Mouse (Mus musculus) MEL (cell line): Measurements from ENCODE around the gene Tmeff2. TPM values are rescaled to one million over a fixed set of nuclear protein-coding genes. Genes with fewer than 3 reads are reported as not detected.

Experiments
- DNase-seq: peaks from one replicate; pipeline ENCODE4 v3.0.0; 2011; ENCODE audit warnings: low read depth, low spot score
- H3K27ac ChIP-seq: 2 replicates; pipeline ENCODE4 v1.5.1; 2012; ENCODE audit warnings: low read depth, mild to moderate bottlenecking, control low read depth, low read length, moderate library complexity; ENCODE audit not compliant: control insufficient read depth
- H3K27me3 ChIP-seq, 2 experiments: fragments of 150-350 bp in 1 of 2; sonication (generic) in 1 of 2; 2 replicates each; pipeline ENCODE4 v1.6.1; 2012; ENCODE audit warnings: low read length in 2 of 2, mild to moderate bottlenecking in 2 of 2, improper control_type of control experiment in 1 of 2, moderate library complexity in 1 of 2; ENCODE audit not compliant: insufficient read depth in 2 of 2, control insufficient read depth in 1 of 2
- H3K36me3 ChIP-seq, 2 experiments: 2 replicates each; pipeline ENCODE4 v1.6.1; 2012 to 2014; ENCODE audit warnings: low read length in 2 of 2, improper control_type of control experiment in 1 of 2, inconsistent platforms in 1 of 2, mild to moderate bottlenecking in 1 of 2; ENCODE audit not compliant: insufficient read depth in 2 of 2, control insufficient read depth in 1 of 2
- H3K4me1 ChIP-seq, 2 experiments: fragments of 150-350 bp in 1 of 2; sonication (generic) in 1 of 2; 2 replicates each; pipeline ENCODE4 v1.6.1; 2012; ENCODE audit warnings: low read length in 2 of 2, improper control_type of control experiment in 1 of 2, mild to moderate bottlenecking in 1 of 2; ENCODE audit not compliant: insufficient read depth in 2 of 2, control insufficient read depth in 1 of 2
- H3K4me3 ChIP-seq, 2 experiments: fragments of 150-350 bp in 1 of 2; sonication (generic) in 1 of 2; 2 replicates each; pipeline ENCODE4 v1.5.1; 2012; ENCODE audit warnings: low read depth in 2 of 2, low read length in 2 of 2, mild to moderate bottlenecking in 2 of 2, moderate library complexity in 2 of 2, control low read depth in 1 of 2, improper control_type of control experiment in 1 of 2; ENCODE audit not compliant: control insufficient read depth in 1 of 2, insufficient read depth in 1 of 2
- H3K79me2 ChIP-seq: 2 replicates; pipeline ENCODE4 v1.6.1; 2012; ENCODE audit warnings: mild to moderate bottlenecking, low read length, moderate library complexity; ENCODE audit not compliant: control insufficient read depth, poor library complexity, insufficient read depth
- H3K9ac ChIP-seq: 2 replicates; pipeline ENCODE4 v1.6.1; 2012; ENCODE audit warnings: low read depth, mild to moderate bottlenecking, control low read depth, low read length, moderate library complexity; ENCODE audit not compliant: control insufficient read depth, poor library complexity, severe bottlenecking
- H3K9me3 ChIP-seq: fragments of 150-350 bp; sonication (generic); replicated peaks from 2 replicates; pipeline ENCODE4 v1.6.1; 2012; ENCODE audit warnings: mild to moderate bottlenecking, low read length, improper control_type of control experiment, moderate library complexity; ENCODE audit not compliant: insufficient read depth
- BHLHE40 ChIP-seq: IDR thresholded peaks from 2 replicates; pipeline ENCODE4 v1.6.1; 2012; ENCODE audit warnings: low read depth, mild to moderate bottlenecking, inconsistent platforms, low read length, improper control_type of control experiment, borderline replicate concordance
- CTCF ChIP-seq, 3 experiments: IDR thresholded peaks in 2 of 3; conservative IDR thresholded peaks in 1 of 3; 2 replicates each; pipeline ENCODE4 v1.5.1; 2011 to 2012; ENCODE audit warnings: low read length in 3 of 3, low read depth in 2 of 3, mild to moderate bottlenecking in 2 of 3, improper control_type of control experiment in 1 of 3, inconsistent platforms in 1 of 3, mixed read lengths in 1 of 3, moderate library complexity in 1 of 3; ENCODE audit not compliant: control insufficient read depth in 1 of 3, insufficient read depth in 1 of 3, poor library complexity in 1 of 3, severe bottlenecking in 1 of 3
- E2F4 ChIP-seq: IDR thresholded peaks from 2 replicates; pipeline ENCODE4 v1.6.1; 2011; ENCODE audit warnings: low read depth, low read length, improper control_type of control experiment, borderline replicate concordance
- ELF1 ChIP-seq: IDR thresholded peaks from 2 replicates; pipeline ENCODE4 v1.6.1; 2014; ENCODE audit warnings: low read depth, mild to moderate bottlenecking, inconsistent platforms, low read length, improper control_type of control experiment, moderate library complexity
- ETS1 ChIP-seq: IDR thresholded peaks from 2 replicates; pipeline ENCODE4 v1.6.1; 2012; ENCODE audit warnings: low read depth, mild to moderate bottlenecking, inconsistent platforms, low read length, improper control_type of control experiment, moderate library complexity
- GABPA ChIP-seq: IDR thresholded peaks from 2 replicates; pipeline ENCODE4 v1.6.1; 2012; ENCODE audit warnings: low read depth, mild to moderate bottlenecking, inconsistent platforms, low read length, improper control_type of control experiment, moderate library complexity
- GATA1 ChIP-seq: IDR thresholded peaks from 2 replicates; pipeline ENCODE4 v1.6.1; 2011; ENCODE audit warnings: low read depth, low read length, improper control_type of control experiment
- JUND ChIP-seq: IDR thresholded peaks from 2 replicates; pipeline ENCODE4 v1.6.1; 2011; ENCODE audit warnings: low read depth, mild to moderate bottlenecking, improper control_type of control experiment, low read length
- KAT2A ChIP-seq: conservative IDR thresholded peaks from 2 replicates; pipeline ENCODE4 v1.6.1; 2012; ENCODE audit warnings: low read depth, low read length, improper control_type of control experiment, inconsistent platforms
- MAFK ChIP-seq: IDR thresholded peaks from 2 replicates; pipeline ENCODE4 v1.6.1; 2011; ENCODE audit warnings: low read depth, mild to moderate bottlenecking, low read length, improper control_type of control experiment, borderline replicate concordance
- MAZ ChIP-seq: IDR thresholded peaks from 2 replicates; pipeline ENCODE4 v1.6.1; 2012; ENCODE audit warnings: low read depth, mild to moderate bottlenecking, inconsistent platforms, low read length, improper control_type of control experiment
- MXI1 ChIP-seq: IDR thresholded peaks from 2 replicates; pipeline ENCODE4 v1.6.1; 2011; ENCODE audit warnings: mild to moderate bottlenecking, low read depth, low read length, improper control_type of control experiment
- MYB ChIP-seq: IDR thresholded peaks from 2 replicates; pipeline ENCODE4 v1.6.1; 2011; ENCODE audit warnings: mild to moderate bottlenecking, low read depth, low read length, improper control_type of control experiment
- MYC ChIP-seq: IDR thresholded peaks from 2 replicates; pipeline ENCODE4 v1.6.1; 2011; ENCODE audit warnings: low read depth, mild to moderate bottlenecking, low read length, improper control_type of control experiment, moderate library complexity
- NELFE ChIP-seq: IDR thresholded peaks from 2 replicates; pipeline ENCODE4 v1.6.1; 2011; ENCODE audit warnings: low read depth, low read length, improper control_type of control experiment
- NRF1 ChIP-seq: IDR thresholded peaks from 2 replicates; pipeline ENCODE4 v1.6.1; 2014; ENCODE audit warnings: low read depth, mild to moderate bottlenecking, inconsistent platforms, low read length, improper control_type of control experiment, moderate library complexity; ENCODE audit not compliant: poor library complexity, insufficient read depth, severe bottlenecking
- POLR2AphosphoS2 ChIP-seq: IDR thresholded peaks from 2 replicates; pipeline ENCODE4 v1.6.1; 2011; ENCODE audit warnings: low read length, improper control_type of control experiment
- POLR2AphosphoS5 ChIP-seq: IDR thresholded peaks from 2 replicates; pipeline ENCODE4 v1.6.1; 2012; ENCODE audit warnings: low read depth, borderline replicate concordance, mild to moderate bottlenecking, inconsistent platforms, low read length, moderate library complexity, mixed read lengths
- RAD21 ChIP-seq: IDR thresholded peaks from 2 replicates; pipeline ENCODE4 v1.6.1; 2011; ENCODE audit warnings: mild to moderate bottlenecking, low read depth, low read length, improper control_type of control experiment
- RCOR1 ChIP-seq: IDR thresholded peaks from 2 replicates; pipeline ENCODE4 v1.6.1; 2012; ENCODE audit warnings: low read depth, mild to moderate bottlenecking, inconsistent platforms, low read length, improper control_type of control experiment
- SMC3 ChIP-seq: IDR thresholded peaks from 2 replicates; pipeline ENCODE4 v1.6.1; 2011; ENCODE audit warnings: low read depth, low read length, improper control_type of control experiment
- TBP ChIP-seq: IDR thresholded peaks from 2 replicates; pipeline ENCODE4 v1.8.0; 2011; ENCODE audit warnings: low read depth, low read length, improper control_type of control experiment
- USF1 ChIP-seq: IDR thresholded peaks from 2 replicates; pipeline ENCODE4 v1.6.1; 2014; ENCODE audit warnings: low read depth, mild to moderate bottlenecking, inconsistent platforms, low read length, improper control_type of control experiment, moderate library complexity
- USF2 ChIP-seq, 2 experiments: IDR thresholded peaks; 2 replicates each; pipeline ENCODE4 v1.6.1; 2011 to 2012; ENCODE audit warnings: improper control_type of control experiment in 2 of 2, low read length in 2 of 2, borderline replicate concordance in 1 of 2, inconsistent platforms in 1 of 2, low read depth in 1 of 2, mild to moderate bottlenecking in 1 of 2; ENCODE audit not compliant: insufficient read depth in 1 of 2
- ZKSCAN1 ChIP-seq: IDR thresholded peaks from 2 replicates; pipeline ENCODE4 v1.6.1; 2012; ENCODE audit warnings: low read depth, mild to moderate bottlenecking, inconsistent platforms, low read length, improper control_type of control experiment, moderate library complexity
- ZMIZ1 ChIP-seq: IDR thresholded peaks from 2 replicates; pipeline ENCODE4 v1.6.1; 2012; ENCODE audit warnings: low read depth, mild to moderate bottlenecking, inconsistent platforms, low read length, improper control_type of control experiment, moderate library complexity
- polyA plus RNA-seq, 2 experiments: library from polyadenylated mRNA; stranded (reverse) in 1 of 2; unstranded in 1 of 2; fragments of >175 nt in 1 of 2; fragments of >200 nt in 1 of 2; gene quantifications; 2 replicates each; pipeline versions ENCODE4 v1.2.1 to v1.2.4; 2012; ENCODE audit warnings: low replicate concordance in 2 of 2, low read depth in 1 of 2; ENCODE audit not compliant: insufficient read length in 2 of 2, insufficient read depth in 1 of 2, missing spikeins in 1 of 2
- total RNA-seq: library from RNA; depleted of rRNA; stranded (reverse); fragments of 300-350 nt; gene quantifications from 2 replicates; pipeline ENCODE4 v1.2.3, GENCODE M21; 2012

Tmeff2 gene
- total and polyA plus RNA-seq, 3 experiments = not detected

DNA sequence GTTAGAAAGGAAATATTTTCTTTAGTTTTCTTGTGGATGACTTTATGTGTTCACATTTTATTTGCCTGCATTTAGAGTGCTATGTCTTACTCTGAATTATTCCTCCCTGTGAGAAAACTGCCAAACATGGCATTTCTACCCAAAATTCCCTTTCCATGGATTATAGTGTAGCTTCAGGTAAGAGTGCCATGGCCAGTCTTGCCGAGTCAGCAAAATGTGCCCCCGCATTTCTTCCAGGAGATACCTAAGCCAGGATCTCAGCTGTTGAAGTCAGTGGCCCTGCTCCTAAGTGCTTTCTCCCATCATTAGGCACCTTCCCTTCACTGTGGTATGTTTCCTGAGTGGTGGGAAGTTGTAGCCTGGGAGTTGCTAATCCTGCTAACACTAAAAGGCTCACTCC, 168.8 kb downstream of the Tmeff2 start:
- Histone ChIP-seq H3K79me2 (no peaks in the 10 kb centered on the region), H3K9me3 (no peaks in the 10 kb centered on the region)
- no peak for TF ChIP-seq POLR2AphosphoS5
- TF ChIP-seq TBP = no peak
- no peak for TF ChIP-seq USF1
- no peak for TF ChIP-seq RCOR1
- no peak for TF ChIP-seq CTCF (IDR thresholded peaks at IDR 0.05 in 2 of 3, conservative IDR thresholded peaks at IDR 0.05 in 1 of 3; ENCODE audit: control insufficient read depth in 1 of 3, insufficient read depth in 1 of 3, low read depth in 2 of 3, low read length in 3 of 3, poor library complexity in 1 of 3, severe bottlenecking in 1 of 3)
- TF ChIP-seq ELF1 = no peak
- no peak for TF ChIP-seq NRF1
- no peak for TF ChIP-seq USF2 (IDR thresholded peaks at IDR 0.05; ENCODE audit: borderline replicate concordance in 1 of 2, insufficient read depth in 1 of 2, low read depth in 1 of 2, low read length in 2 of 2)
- no peak for TF ChIP-seq MXI1
- no peak for TF ChIP-seq E2F4
- TF ChIP-seq MAFK = no peak
- no peak for TF ChIP-seq RAD21
- no peak for TF ChIP-seq POLR2AphosphoS2
- TF ChIP-seq ETS1 = no peak
- TF ChIP-seq MYB = no peak
- TF ChIP-seq NELFE = no peak
- TF ChIP-seq GABPA = no peak
- TF ChIP-seq JUND = no peak
- TF ChIP-seq KAT2A = no peak

DNA sequence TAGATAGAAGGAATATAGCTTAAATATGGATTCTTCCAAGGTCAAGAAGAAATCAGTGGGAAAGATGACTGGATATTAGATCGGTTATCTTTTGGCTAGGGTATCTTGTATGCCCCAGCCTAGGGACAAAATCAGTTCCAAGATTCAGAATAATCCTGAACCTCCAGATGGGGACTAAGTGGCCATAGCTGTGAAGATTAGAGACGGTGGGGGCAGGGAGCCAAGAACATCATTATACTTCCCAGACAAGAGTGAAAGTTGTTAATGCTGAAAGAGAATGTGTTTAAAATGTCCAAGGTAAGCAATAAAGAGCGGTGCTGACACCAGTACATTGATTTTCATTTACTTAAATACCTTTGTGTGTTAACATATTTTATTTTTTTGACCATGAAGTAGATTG, 173.6 kb downstream of the Tmeff2 start:
- H3K9ac ChIP-seq = no peak overlapping the region
- H3K79me2 ChIP-seq = no peaks in the 10 kb centered on the region
- H3K9me3 ChIP-seq = no peaks in the 10 kb centered on the region
- no peak for DNase-seq
- H3K4me3 ChIP-seq = no peak overlapping the region
- H3K27me3 ChIP-seq = no peaks in the 10 kb centered on the region
- TF ChIP-seq MAFK = no peak
- no peak for TF ChIP-seq ZKSCAN1
- no peak for TF ChIP-seq USF1
- TF ChIP-seq BHLHE40 = no peak
- TF ChIP-seq ZMIZ1 = no peak
- TF ChIP-seq POLR2AphosphoS5 = no peak
- TF ChIP-seq MAZ = no peak
- TF ChIP-seq MYB = no peak
- no peak for TF ChIP-seq POLR2AphosphoS2
- no peak for TF ChIP-seq NRF1
- TF ChIP-seq ELF1 = no peak
- no peak for TF ChIP-seq SMC3
- no peak for TF ChIP-seq E2F4
- no peak for TF ChIP-seq ETS1
- TF ChIP-seq MYC = no peak
- no peak for TF ChIP-seq GATA1
- TF ChIP-seq GABPA = no peak
- no peak overlapping the region for H3K27ac ChIP-seq
- no peaks in the 10 kb centered on the region for H3K4me1 ChIP-seq
- no peaks in the 10 kb centered on the region for H3K36me3 ChIP-seq

More for the DNA sequence above, 168.8 kb downstream of the Tmeff2 start:
- H3K9ac ChIP-seq = no peak overlapping the region
- no peak overlapping the region for H3K27ac ChIP-seq
- H3K36me3 ChIP-seq = no peaks in the 10 kb centered on the region
- no peaks in the 10 kb centered on the region for H3K27me3 ChIP-seq
- no peak for DNase-seq
- no peaks in the 10 kb centered on the region for H3K4me1 ChIP-seq
- no peak overlapping the region for H3K4me3 ChIP-seq
